Mouse (Mus musculus): Measurements from ENCODE around the gene Trim34b.
"Not testable (repeated sequence)": the region's sequence is repeated elsewhere in the genome, so short reads cannot be mapped to it uniquely, and the experiment has no call there.

Gene Trim34b

GRCm38 (mm10) chr7:104329171-104329570 is at the start of gene Trim34b:
Trim34b (plus strand) TSS chr7:104329471.
- DNase-seq (ENCODE audit: extremely low spot score, low read depth, low spot score) = not testable (repeated sequence)

GRCm38 (mm10) chr7:104287576-104288443 is 41.5 kb upstream of the Trim34b start, which contains the start of gene Trim5:
Trim5 (minus strand) TSS chr7:104288094.
- DNase-seq (ENCODE audit: extremely low spot score, low read depth, low spot score) = not testable (repeated sequence)

GRCm38 (mm10) chr7:104290641-104291040 is 38.6 kb upstream of the Trim34b start:
- DNase-seq (ENCODE audit: extremely low spot score, low read depth, low spot score) = no peak

- no peak for DNase-seq (ENCODE audit: extremely low spot score, low read depth, low spot score)
These were observed 37.5 kb upstream of the Trim34b start for GRCm38 (mm10) chr7:104291638-104292400.

DNA sequence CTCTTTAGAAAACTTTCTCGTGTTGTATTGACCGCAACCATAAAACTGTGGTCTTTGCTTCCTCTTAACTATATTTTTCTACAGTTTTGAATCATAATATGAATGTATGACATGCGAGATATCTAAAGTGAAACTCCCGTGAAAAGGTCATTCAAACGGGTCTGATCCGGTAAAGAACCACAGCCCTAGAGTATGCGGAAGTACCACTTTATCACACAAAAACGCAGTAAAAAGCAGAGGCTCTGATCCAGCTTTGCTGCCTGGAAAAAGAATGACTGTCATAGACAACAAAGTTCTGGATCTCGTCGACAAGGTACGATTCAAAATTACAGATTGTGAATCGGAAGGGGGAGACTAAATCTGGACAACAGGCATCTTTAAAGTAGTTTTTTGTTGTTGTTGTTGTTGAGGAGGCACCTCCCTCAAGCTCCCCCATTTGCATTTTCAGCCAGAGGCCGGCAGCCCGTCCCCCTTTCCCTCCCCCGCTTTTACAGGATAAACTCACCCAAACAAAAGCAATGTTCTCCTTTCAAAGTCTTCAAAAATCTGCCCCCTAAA is 14.4 kb upstream of the Trim34b start:
- DNase-seq (ENCODE audit: extremely low spot score, low read depth, low spot score) = no peak

GRCm38 (mm10) chr7:104315369-104316080 is 13.7 kb upstream of the Trim34b start, which contains the start of gene Trim12a:
Trim12a (minus strand) TSS chr7:104315466.
- not testable (repeated sequence) for DNase-seq (ENCODE audit: extremely low spot score, low read depth, low spot score)

- no peak for DNase-seq (ENCODE audit: extremely low spot score, low read depth, low spot score)
These were observed 7.2 kb upstream of the Trim34b start for GRCm38 (mm10) chr7:104322028-104322427.

DNA sequence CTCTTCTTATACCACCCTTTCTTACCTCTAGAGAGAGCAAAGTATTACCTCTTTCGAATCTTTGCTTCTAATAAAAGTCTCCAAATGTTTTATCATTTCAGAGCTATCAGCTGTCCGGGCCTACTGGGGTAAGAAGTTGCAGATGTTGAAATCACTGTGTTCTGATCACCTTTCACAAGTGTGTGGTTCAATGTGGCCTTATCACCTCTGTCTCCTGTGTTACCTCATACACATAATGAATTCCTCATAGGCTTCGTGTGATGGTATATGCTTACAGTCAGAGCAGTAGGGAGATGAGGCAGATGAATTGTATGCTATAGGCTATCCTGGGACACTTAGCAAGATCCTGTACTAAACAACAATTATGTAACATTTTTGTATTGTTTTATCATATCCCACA is 6.3 kb downstream of the Trim34b start:
- not testable (repeated sequence) for DNase-seq (ENCODE audit: extremely low spot score, low read depth, low spot score)

DNA sequence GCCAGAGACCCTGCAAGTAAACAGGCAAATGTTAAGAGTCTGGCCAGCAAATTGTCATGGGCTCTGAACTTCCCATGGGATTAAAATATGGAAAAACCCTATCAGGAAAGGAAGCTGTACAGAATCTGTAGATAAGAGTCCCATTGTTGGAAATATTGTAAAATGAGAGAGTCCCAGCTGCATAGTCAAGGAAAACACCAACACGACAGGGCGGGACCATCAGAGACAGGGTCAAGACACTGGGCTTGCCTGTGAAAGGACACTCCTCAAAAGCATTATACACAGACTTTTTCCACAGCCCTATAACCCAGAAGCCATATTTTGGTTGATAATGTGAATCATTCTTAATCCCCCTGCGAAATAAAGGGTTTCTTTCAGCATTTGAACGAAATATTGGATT is 11.5 kb downstream of the Trim34b start:
- DNase-seq (ENCODE audit: extremely low spot score, low read depth, low spot score) = not testable (repeated sequence)

DNA sequence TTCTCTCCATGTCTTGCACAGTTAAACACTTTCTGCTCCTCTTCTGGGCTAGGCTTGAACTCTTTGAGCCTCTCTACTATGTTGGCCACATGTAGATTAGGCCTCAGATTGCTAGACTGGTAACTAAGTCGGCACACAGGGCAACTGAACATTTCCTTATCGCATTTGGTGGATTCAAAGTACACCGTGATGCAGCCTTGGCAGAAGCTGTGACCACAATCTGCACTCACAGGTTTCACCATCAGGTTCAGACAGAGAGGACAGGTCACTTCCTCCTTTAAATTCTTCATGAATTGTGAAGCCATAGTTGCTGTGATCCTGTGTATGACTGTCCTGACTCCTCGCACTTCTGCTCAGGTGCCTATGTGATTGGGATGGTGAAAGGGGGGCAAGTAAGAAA is 18.8 kb downstream of the Trim34b start:
- not testable (repeated sequence) for DNase-seq (ENCODE audit: extremely low spot score, low read depth, low spot score)

- DNase-seq (ENCODE audit: extremely low spot score, low read depth, low spot score) = peak; percentile 57
These were observed 23.7 kb downstream of the Trim34b start, which contains the start of gene Trim12c for GRCm38 (mm10) chr7:104352717-104353599. Trim12c (minus strand) TSS chr7:104353362.

- no peak for DNase-seq (ENCODE audit: extremely low spot score, low read depth, low spot score)
These were observed 24.3 kb downstream of the Trim34b start for GRCm38 (mm10) chr7:104353600-104353967.

DNA sequence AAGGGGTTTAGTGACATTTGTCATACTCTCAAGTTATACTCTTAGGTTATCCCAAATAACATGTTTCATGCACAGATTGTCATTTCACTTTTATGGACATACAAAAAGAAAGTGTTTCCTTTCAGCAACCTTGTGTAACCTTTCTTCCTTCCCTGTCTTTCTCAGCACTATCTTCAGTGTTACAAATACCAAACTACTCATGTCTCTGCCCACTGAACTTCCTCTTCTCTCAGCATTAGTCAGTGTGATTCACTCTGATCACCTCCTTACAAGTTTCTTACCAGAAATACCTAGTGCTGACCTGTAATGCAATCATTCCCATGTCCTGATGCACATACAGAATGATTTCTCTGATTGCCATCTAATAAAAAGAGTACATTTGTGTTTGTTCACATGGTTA is 37.1 kb downstream of the Trim34b start:
- DNase-seq (ENCODE audit: extremely low spot score, low read depth, low spot score) = no peak

- DNase-seq (ENCODE audit: extremely low spot score, low read depth, low spot score) = no peak
These were observed 40.6 kb downstream of the Trim34b start, which contains the start of gene Trim30b for GRCm38 (mm10) chr7:104369736-104370414. Trim30b (minus strand) TSS chr7:104369884.

Data from hindlimb bud, embryonic 11.5 days (tissue).